Mouse (Mus musculus) retina, embryonic 14.5 days (tissue): ENCODE measurements around the gene Heyl.
A peak's percentile ranks its signal among the peaks of the same experiment; 100 is the strongest.

Experiments
- DNase-seq: peaks from one replicate; pipeline ENCODE4 v3.0.0-alpha.2; 2015; ENCODE audit warnings: low spot score

The Heyl gene

DNA sequence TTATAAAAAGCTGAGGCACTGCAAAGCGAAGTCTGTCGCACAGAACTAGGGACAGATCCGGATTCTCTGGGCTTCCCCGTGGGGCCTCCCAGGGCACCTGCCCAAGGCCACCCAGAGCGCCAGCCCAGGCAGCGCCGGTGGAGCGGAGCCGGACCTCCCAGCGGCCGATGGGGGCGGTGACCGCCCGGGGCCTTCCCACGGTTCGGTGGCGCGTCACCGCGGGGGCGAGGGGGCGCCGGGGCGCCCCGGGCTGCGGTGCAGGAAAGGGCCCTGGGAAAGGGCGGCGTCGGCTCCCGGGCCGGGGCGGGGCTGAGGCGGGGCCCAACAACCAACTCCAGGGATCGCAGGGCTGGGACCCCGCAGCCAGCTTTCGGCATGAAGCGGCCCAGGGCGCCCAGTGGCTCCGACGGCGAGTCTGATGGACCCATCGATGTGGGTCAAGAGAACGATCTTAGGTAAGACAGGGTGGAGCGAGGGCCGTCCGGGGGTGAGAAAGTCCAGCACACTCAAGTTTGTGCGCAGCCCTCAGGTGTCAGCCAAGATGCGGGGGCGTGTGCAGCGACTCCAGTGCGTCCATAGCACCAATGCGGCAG is at the start of gene Heyl:
Gene Heyl (plus strand): TSS at position 65 of the 593 bp plus-strand sequence.
- DNase-seq, result peak; percentile 51

DNA sequence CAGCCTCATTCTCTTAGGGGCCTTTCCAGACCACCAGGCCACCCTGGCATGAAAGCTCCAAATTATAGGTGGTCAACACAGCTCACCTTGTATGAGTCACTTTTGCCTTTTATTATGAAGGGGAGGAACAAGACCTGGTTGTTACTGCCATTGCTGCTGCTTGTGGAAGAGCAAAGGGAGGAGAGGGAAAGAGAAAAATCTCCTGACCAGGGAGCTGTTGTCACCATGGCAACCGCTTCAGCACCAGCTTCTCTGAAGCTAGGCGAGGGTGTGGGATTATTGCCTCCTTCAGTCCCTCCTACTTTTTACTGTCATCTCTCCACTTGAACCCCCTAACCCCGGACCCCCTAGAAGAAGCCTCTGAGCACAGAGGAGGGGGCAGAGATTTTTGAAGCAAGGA is 48.5 kb upstream of the Heyl start:
- peak; percentile 33 for DNase-seq

DNA sequence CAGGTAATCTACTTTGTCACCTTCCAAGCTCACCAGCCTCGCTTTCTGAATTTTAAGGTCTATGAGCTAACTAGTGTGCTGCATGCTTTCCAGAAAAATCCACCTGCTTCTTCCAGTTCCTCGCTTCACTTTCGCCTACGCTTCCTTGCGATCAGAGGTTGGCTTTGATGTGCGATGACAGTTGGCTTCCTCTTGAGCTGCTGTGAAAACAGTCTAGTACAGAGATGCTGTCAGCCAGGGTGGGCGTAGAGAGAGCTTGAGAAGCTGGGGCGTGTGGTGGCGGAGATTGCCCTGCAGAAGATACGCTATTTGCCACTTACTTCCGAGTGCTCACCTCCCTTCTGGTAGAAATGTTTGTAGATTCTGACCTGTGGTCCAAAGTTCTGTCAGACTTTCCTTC is 41.0 kb upstream of the Heyl start:
- DNase-seq, result no peak

DNA sequence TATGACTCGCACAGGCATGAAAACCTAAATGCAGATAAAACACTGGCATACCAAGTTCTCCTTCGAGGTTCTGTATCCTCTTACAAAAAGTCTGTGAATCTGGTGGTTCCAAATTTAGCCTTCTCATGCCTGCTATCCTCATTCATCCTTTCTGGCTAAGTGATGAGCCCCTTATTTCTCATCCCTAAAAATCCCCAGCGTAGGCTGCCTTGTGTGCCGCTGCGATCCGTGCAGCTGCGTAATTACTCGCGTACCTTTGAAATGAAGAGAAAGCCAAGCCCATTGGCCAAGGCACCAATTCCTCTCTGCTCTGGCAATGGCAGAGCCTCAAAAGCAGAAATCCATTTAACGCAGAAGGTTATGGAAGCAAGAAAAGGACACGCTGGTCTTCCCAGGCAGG is 39.6 kb upstream of the Heyl start:
- DNase-seq, result no peak

DNA sequence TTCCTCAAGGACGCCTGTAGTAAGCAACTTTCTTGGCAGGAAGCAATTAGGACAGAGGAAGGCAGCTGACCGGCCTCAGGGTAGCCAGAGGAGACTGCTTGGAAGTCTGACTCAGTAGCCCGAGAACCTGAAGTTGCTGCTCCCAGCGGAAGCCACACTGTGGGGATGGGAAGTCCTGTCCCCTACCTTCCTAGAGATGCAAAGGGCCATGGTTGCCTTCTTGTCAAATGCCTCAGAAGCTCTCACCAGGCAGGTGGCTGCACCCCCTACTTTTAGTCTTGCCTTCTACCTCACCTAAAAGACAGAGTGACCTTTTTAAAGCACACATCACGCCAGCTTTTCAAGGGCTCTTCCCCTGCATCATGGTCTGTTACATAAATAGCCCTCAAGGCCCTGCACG is 36.7 kb upstream of the Heyl start:
- no peak for DNase-seq

DNA sequence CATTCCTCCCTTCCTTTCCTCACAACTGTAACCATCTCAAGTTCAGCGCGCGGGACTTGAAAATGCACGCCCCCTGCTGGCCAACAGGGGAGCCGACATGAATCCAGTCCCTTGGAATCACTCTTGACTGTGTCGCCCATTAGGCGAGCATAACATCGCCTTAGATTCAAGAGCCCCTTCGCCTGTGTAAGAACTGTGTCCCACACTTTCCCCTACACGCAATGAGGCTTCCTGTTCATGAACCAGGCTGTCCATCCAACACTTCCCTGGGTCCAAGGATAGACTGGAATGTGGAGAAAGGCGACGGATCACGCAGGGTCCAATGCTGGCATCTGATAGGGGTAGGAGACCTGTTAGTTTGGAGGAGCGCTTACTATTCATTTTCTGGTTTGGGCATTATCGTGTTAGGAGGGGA is 32.6 kb upstream of the Heyl start:
- peak; percentile 81 for DNase-seq

DNA sequence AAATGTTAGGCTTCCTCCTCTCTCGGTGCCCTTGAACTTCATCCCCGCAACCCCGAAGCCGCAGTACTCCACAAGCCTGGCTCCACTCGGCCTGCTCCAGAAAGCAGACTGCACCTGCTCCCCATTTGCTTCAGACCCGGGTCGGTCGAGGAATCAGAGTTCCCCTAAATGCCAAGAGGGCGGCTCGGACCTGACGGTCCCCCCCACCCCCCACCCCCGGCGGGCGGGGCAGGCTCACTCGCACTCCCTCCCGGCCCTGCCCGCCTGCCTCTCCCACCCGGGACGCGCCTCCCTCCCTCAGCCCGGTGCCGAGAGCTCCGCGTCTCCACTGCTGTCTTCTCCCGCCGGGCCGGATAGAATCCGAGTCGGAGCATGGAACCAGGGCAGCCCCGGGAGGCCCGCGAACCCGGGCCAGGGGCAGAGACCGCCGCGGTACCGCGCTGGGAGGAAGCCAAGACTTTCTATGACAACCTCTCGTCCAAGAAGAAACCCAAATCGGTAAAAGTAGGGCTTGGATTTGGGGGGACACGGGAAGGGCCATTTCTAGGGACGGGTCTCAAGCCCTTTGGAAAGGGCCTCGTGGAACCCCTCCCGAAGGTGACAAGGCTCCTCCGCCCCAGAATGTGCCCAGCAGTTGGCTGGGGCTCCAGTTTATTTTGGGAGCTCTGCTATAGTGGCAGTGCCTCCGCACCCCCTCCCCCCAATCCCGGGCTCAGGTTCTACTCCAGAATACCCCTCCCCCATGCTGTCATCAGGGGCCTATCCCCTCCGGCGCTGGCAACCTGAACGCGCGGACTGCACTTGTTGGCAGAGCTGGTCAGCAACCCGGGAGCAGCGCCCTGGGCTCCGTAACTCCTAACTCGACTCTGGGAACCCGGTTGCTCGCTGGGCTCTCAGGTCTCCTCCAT is 31.9 kb upstream of the Heyl start, which contains the start of gene Nt5c1a:
Gene Nt5c1a (plus strand): TSS at position 319 of the 908 bp plus-strand sequence.
- peak; percentile 52 for DNase-seq

DNA sequence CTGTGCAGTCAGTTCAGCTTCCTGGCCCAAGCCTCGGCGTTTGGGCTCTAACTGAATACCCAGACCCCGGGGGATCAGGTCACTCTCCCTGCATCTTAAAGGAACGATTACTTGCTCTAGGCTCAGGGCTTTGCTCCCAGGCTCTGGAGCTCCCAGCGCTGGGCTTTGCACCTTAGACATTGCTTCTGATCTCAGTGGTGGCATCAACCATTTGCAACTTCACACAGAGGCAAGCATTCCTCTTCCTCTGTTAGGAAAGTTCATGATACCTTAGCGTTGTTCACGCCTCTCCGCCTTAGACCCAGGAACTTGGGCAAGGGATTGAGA is 31.3 kb upstream of the Heyl start:
- no peak for DNase-seq

DNA sequence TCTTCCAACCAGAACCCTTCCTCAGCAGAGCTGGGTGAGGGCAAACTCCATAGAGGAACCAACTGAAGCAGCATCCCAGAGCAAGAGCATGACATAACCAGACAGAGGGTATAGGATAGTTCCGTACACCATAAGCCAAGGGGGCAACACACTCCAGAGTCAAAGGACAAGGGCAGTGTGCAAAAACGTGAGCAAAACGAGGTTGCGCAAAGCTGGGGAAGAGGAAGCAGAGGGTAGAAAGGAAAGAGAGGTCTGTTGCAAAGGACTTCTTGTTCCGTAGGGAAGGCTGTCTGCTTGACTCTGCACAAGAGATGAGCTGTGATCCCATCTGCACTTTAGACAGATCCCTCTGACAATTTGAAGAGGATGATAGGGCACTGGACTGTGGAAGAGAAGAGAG is 26.0 kb upstream of the Heyl start:
- no peak for DNase-seq

DNA sequence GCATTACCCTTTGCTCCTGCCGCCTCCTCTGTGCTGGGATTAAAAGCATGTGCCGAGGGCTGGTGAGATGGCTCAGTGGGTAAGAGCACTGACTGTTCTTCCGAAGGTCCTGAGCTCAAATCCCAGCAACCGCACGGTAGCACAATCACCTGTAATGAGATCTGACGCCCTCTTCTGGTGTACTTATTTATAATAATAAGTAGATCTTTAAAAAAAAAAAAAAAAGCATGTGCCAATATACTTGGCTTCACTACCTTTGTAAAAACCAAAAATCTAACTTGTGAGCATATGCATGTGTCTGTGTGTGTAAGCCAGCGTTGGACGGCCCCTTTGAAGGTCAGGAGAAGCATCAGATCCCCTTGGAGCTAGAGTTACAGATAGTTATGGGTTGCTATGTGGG is 22.4 kb upstream of the Heyl start:
- DNase-seq, result no peak

DNA sequence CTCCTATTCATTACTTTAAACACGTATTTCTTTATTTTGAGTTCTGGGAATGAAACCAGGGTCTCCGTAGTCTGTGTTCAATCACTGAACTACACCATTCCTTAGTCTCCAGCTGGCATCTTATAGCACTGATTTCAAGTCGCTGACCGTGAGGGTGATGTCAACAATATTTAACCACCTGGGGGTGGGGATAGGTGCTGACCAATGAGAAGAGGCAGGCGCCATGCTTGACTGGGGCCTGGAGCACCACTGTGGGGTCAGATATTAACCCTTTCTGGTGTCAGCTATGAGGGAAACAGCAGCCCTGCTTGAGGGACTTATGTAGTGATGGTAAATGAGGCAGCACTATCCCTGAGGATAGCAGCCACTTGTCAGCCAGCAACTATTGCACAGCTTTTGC is 21.9 kb upstream of the Heyl start:
- DNase-seq, result no peak

DNA sequence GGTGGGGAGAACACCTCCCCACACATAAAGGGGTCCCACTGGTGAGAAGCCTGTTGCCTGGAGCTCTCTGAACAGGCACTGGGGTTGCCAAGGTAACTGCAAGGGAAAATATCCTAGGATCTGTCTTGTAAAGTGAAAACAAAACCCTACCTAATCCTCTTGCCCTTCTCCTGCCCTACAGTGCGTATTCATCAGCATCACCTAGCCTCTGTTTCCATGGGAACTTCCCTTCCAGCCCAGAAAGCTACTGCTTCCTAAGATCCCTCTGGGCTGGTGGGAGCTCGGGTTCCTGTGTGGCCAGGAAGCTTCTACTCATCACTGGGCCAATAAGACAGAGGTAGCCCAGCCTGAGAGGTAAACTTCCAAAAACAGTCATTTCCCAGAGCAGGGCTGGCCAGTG is 21.0 kb upstream of the Heyl start:
- DNase-seq, result no peak

DNA sequence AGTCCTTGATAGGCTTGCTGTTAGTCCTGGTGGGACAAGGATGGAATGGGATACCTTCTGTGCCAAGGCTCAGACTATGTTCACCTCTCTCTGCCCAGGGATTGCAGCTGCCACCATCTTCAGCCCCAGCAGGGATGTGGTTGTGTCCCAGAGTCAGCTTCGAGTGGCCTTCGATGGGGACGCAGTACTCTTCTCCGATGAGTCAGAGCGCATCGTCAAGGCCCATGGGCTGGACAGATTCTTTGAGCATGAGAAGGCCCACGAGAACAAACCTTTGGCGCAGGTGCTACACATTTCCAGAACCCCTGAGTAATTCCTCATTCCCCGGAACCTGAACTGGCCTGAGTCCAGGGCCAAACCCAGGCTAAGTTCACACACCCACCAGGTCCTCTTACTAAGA is 19.4 kb upstream of the Heyl start:
- DNase-seq, result no peak

DNA sequence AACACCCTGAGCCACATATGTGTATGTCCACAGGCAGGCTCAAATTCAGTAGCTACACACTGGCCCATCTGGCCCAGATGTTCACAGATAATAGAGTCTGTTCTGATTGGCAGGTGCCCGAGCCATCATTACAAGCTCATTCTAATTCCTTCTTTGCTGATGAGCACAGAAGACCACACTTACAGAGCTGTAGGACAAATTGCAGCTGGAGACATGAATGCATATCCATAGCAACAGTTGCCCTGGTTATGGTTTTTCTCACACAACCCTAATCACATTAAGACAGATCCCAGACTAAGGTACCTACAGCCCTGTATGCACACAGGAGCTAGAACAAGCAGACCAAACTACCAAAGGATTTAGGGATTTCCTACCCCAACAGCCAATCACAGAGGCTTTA is 18.0 kb upstream of the Heyl start:
- DNase-seq, result no peak

DNA sequence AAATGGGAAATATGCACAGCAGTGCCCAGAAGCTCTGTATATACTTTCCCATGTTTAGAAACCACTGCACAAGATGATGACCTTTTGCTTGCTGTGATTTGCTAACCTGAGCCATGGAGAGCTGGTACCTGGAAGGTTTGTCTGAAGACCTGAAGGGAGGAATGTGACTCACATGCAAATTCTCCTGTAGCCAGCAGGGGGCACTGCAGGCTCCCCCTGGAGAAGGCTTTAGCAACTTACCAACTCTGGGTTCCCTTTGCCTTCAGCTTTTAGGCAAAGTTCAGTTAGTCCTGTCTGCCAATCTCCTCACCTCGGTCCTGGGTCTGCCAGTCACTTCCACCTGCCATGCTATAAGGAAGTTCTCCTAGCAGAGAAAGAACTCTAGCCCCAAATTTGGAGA is 16.6 kb upstream of the Heyl start:
- DNase-seq, result peak; percentile 70

DNA sequence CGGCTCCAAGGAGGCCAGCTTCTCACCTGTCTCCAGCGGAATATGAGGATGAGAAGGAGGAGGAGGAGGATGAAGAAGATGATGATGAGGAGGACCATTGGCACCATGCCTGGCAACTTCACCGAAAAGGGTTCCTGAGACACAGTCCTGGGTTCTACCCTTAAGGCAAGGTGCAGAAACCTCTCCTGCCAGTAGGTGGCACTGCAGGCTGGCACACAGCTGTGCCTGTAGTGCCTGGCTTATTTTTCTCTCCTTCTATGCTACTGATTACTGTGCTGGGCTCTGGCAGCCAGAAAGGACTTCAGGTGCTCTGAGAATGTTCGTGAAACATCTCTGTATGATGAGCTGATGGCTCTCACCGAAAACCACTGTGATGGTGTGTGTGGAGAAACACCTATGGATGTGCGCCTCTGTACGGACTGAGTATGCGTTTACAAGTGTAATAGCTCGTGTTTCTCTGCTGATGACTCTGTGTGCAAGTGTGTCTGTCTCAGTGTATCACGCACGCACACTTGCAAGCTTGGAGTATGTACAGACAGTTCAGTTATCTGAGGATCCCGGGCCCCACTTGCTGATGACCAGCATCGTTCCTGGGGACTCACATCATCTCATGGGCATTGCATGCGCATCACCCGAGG is 13.5 kb upstream of the Heyl start:
- DNase-seq, result peak; percentile 90

DNA sequence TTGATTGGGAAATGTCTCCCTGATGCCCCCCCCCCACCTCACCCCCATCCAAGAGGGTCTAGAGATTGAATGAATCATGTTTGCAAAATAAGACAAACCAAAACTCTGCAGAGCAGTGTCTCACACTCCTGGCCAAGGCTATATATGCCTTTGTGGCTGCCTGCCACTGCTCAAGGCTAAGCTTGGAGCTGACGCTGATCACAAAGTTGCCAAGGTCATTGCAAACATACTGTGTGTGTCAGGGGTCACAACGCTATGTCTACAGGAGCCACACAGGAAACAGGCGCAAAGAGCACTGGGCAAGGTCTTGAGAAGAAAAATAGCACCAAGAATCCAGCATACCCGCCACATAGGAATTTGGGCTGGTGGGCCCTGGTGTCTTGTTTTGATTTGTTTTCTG is 12.7 kb upstream of the Heyl start:
- no peak for DNase-seq

DNA sequence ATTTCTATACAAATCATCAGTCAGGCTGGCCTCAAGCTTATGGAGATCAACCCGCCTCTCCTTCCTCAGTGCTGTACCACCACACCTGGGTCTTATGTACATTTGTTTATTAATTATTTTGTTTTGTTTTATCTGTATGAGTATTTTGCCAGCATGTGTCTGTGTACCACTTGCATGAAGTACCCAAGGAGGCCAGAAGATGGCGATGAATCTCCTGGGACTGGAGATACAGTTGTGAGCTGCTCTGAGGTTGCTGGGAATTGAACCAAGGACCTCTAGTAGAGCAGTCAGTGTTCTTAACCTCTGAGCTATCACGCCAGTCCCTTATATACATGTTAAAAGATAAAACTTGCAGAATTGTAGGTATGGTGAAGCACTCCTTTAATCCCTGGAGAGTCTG is 10.0 kb upstream of the Heyl start:
- DNase-seq, result peak; percentile 48

DNA sequence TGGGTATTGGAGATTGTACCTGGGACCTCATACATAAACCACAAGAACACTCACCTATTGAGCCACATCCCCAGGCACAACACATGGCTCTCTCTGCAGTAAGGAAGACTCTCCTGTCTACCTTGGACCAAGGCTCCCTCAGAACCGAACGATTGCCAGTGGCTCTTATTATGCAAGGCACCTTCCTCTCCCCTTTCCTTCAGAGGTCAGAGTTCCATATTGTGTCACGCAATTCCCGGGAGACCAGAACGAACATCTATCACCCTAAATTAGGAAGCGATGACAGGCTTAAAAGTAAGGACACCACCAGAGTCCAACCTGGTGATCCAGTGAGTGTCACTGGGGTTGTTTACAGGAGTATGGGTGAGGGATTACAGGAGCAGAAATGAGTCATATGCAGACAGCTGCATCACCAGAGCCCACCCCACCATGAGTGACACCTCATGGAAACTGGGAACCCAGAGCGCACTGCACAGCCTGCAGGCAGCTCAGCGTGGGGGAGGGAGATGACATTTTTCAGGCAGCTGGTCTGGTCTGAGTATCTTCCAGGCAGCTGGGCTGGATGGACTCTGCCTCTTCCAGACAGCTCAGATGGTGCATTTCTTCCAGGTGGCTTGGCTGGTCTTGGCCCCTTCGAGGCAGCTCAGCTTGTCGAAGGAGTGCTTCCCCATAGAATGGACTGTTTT is 7.5 kb upstream of the Heyl start:
- no peak for DNase-seq

DNA sequence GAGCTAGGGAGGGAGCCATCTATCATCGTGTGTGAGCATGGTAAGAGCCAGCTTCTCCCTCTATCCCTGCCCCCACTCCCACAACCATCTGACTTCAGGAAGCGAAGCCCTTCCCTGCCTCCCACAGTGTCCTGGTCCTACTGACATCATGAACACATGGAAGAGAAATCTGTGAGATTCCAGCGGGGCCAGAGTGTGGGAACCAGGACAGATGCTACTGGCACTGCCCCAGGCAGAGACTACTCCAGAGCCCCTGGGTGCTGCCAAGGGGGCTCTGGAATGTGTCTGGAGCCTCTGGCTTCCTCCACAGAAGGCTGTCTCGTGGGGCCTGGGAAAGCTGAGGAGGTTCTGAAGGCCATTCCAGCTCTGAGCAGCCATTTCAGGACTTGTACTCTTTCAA is 5.6 kb upstream of the Heyl start:
- no peak for DNase-seq

DNA sequence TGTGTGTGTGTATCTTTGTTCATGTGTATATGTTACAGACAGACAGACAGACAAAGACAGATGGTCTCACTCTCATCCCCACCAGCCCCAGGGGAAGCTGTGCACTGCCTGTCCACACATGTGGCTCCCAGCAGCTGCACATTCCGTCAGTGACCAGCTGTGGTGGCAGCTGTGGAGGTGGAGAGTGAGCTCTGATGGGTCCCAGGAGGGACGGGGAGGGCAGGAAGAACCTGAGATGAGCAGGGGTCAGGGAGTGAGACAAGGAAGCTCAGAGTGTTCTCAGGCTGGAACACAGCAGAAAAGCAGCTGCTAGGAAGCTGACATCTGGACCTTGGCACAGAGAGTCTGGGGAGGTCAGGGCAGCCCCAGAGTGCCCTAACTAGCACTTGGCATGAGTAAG is 5.1 kb upstream of the Heyl start:
- no peak for DNase-seq

DNA sequence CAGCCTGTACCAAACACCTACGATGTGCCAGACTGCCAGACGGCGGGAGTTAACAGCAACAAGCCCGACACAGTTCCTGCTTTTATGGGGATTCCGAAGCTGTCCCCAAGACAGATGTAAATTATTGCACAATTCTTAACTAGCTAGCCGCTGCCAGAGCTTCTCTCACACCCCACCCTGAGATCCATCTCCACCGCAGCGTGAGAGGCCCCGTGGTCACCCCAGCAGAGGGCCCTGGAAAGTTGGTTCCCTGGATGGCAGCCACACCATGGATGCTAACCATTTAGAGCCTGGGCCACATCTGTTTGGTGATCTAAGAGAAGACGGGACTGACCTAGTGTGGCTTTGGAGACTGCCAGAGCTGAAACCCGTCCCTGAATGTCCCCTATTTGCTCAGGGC is 4.2 kb upstream of the Heyl start:
- no peak for DNase-seq

DNA sequence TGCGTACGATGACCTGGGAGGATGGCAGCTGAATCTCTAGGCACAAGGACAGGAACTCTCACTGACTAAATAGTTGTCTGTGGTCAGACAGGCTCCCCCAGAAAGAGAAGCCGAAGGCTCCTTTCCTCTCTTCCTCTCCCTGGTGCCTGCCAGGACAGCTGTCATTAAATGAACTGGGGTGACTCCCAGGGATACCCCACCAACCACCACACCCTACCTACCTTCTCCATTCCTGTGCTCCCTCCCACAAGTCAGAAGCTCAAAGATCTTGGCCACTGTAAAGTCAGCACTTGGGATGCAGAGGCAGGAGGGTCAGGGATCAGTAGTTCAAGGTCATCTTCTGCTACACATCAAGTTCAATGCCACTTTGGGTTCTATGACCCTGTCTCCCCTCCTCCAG is 515 bp upstream of the Heyl start:
- no peak for DNase-seq
